Mouse (Mus musculus): ENCODE data around the gene Nr1d1. TPM values are rescaled to one million over a fixed set of nuclear protein-coding genes. Genes with fewer than 3 reads are reported as not detected.

Nr1d1 gene
- total and polyA plus RNA-seq, 2 experiments from 2014 or later = 10.7 to 21.0 TPM

DNA sequence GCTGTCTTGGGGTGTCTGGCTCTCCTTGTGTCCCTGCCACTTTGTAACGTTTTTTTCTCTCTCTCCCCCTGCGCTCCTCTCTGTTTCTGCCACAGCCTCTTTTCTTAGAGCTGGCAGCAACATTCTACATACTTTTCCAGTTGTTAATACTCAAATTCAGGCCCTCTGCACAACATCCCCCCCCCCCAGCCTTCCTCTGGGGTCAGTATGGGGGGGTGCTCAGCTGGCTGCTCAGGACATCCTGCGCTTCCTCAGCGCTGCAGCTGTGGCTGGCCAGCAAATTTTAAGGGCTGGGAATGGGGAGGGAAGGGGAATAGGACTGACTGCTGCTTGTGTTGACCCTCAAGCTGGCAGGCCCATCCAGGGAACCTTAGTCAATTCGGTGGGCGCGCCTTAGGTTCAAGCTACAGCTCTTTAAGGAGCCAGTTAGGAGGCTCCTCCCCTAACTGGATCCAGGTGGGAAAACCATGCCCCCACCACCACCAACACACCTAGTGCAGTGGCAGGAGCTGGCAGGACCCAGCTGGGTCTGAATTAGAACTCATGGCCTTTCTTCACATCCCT is 30.6 kb downstream of the Nr1d1 start:
- Histone ChIP-seq H3K27me3 (ENCODE audit: control insufficient read depth, insufficient read depth, low read length) (no peaks in the 10 kb centered on the region), H3K36me3 (replicated peaks; ENCODE audit: control insufficient read depth, insufficient read depth, low read length) (no peaks in the 10 kb centered on the region), H3K27ac (ENCODE audit: low read depth) (peak overlapping the region; percentile 99), H3K9ac (replicated peaks; ENCODE audit: low read depth, low read length) (peak overlapping the region; percentile 99), H3K4me1 (ENCODE audit: control insufficient read depth, insufficient read depth) (peaks cover 72% of the 10 kb centered on the region), H3K4me3 (ENCODE audit: low read depth, low read length) (peak overlapping the region; percentile 96), H3K9me3 (replicated peaks; ENCODE audit: control insufficient read depth, low read length) (no peaks in the 10 kb centered on the region), H3K4me2 (ENCODE audit: low read depth, low read length) (peak overlapping the region; percentile 80)
- no peak for DNase-seq (ENCODE audit: low spot score)
- no peak for ATAC-seq (ENCODE audit: insufficient read depth, low read depth)
- no peak for TF ChIP-seq CTCF (IDR thresholded peaks at IDR 0.05; ENCODE audit: low read depth)
- no peak for TF ChIP-seq EP300 (IDR thresholded peaks at IDR 0.05; ENCODE audit: low read depth)
- WGBS = 27% methylated on average over 7 of the region's 7 CpGs

DNA sequence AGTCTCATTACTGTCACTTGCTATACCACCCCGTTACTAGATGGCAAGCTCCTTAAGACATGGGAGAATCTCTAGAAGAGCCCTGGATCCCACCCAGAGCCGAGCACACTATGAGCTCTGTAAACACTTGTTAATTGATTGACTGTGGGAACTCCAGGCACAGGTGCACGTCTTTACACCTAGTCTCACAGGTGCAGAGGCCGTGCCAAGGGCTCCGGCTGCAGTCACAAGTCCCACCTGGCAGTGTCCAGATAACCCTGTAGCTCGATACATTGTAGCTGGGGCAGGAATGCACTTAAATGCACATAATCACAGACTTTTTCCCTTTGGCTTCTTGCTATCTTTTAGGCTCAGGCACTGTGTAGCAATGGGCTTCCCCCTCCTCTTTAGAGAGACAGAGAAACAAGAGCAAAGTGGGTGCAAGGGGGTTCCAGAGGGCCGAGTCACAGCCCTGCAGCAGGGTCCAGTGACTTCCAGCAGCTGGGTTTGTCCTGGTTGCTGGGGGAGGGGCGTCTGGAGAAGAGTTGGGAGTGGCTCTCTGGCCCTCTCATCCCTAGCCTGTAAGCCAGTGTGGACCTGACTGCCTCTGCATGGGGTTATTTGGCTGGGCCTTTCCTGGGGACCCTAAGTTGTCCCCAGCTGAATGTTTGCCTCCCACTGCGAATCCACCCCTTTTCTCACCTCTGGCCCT is 31.3 kb downstream of the Nr1d1 start:
- Histone ChIP-seq H3K27ac (ENCODE audit: low read depth) (peak overlapping the region; percentile 99), H3K27me3 (ENCODE audit: control insufficient read depth, insufficient read depth, low read length) (no peaks in the 10 kb centered on the region), H3K9ac (replicated peaks; ENCODE audit: low read depth, low read length) (peak overlapping the region; percentile 99), H3K36me3 (replicated peaks; ENCODE audit: control insufficient read depth, insufficient read depth, low read length) (no peaks in the 10 kb centered on the region), H3K4me2 (ENCODE audit: low read depth, low read length) (peak overlapping the region; percentile 80), H3K9me3 (replicated peaks; ENCODE audit: control insufficient read depth, low read length) (no peaks in the 10 kb centered on the region), H3K4me1 (ENCODE audit: control insufficient read depth, insufficient read depth) (peaks cover 64% of the 10 kb centered on the region), H3K4me3 (ENCODE audit: low read depth, low read length) (peak overlapping the region; percentile 96)
- TF ChIP-seq CTCF (IDR thresholded peaks at IDR 0.05; ENCODE audit: low read depth) (no peak), EP300 (IDR thresholded peaks at IDR 0.05; ENCODE audit: low read depth) (no peak)
- peak; percentile 15 for ATAC-seq (ENCODE audit: insufficient read depth, low read depth)
- DNase-seq (ENCODE audit: low spot score) = peak; percentile 66
- 9% methylated on average over 9 of the region's 9 CpGs for WGBS

- WGBS = 1% methylated on average over 20 of the region's 21 CpGs
- no peak for DNase-seq (ENCODE audit: low spot score)
These were observed 32.5 kb downstream of the Nr1d1 start for GRCm38 (mm10) chr11:98742397-98743291.

DNA sequence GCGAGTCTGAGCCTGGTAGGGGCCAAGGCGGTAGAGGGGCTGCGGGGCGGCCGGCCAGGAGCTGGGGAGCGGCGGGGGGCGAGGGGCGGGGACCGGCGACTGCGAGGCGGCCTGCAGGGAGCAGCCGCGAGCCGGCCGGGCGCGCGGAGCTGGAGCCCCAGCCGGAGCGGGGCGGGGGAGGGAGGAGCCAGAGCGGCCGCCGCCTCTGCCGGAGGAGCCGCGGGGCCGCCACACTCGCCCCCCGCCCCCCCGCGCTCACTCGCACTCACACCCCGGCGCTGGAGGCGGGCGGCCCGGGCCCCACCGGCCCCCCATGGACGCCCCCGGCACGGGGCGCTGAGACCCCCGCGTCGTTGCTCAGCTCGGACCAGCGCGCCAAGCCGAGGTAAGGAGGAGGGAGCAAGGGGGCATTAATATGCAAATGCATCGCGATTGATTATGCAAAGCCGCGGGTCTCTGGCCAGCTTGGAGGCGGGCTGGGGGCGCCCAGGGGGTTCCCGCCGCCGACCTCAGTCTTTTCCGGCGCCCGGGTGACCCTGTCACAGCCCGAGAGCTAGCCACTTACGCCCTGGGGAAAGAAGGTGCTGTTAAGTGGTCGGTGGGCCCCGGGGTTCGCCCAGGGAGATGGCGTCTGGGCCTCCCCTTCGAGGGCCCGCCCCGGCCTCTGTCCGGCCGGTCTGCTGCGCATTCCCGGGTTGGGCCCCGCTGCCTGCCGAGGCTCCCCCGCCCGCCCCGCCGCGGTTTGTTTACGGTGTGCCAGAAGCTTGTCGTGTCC is 33.3 kb downstream of the Nr1d1 start:
- H3K27ac ChIP-seq (ENCODE audit: low read depth) = peak overlapping the region; percentile 99
- H3K4me1 ChIP-seq (ENCODE audit: control insufficient read depth, insufficient read depth) = peaks cover 46% of the 10 kb centered on the region
- H3K9me3 ChIP-seq (replicated peaks; ENCODE audit: control insufficient read depth, low read length) = no peaks in the 10 kb centered on the region
- peak overlapping the region; percentile 99 for H3K9ac ChIP-seq (replicated peaks; ENCODE audit: low read depth, low read length)
- TF ChIP-seq EP300 (IDR thresholded peaks at IDR 0.05; ENCODE audit: low read depth) = no peak
- TF ChIP-seq CTCF (IDR thresholded peaks at IDR 0.05; ENCODE audit: low read depth) = no peak; the same call in 1 of the 2 replicates
- under 1% methylated on average over 51 of the region's 86 CpGs for WGBS
- no peaks in the 10 kb centered on the region for H3K36me3 ChIP-seq (replicated peaks; ENCODE audit: control insufficient read depth, insufficient read depth, low read length)
- peak overlapping the region; percentile 80 for H3K4me2 ChIP-seq (ENCODE audit: low read depth, low read length)
- H3K4me3 ChIP-seq (ENCODE audit: low read depth, low read length) = peak overlapping the region; percentile 96
- no peaks in the 10 kb centered on the region for H3K27me3 ChIP-seq (ENCODE audit: control insufficient read depth, insufficient read depth, low read length)
- peak; percentile 85 for DNase-seq (ENCODE audit: low spot score)
- peak; percentile 73 for ATAC-seq (ENCODE audit: insufficient read depth, low read depth)

More at GRCm38 (mm10) chr11:98742397-98743291, 32.5 kb downstream of the Nr1d1 start:
- H3K27ac ChIP-seq (ENCODE audit: low read depth) = peak overlapping the region; percentile 99
- no peaks in the 10 kb centered on the region for H3K9me3 ChIP-seq (replicated peaks; ENCODE audit: control insufficient read depth, low read length)
- peak; percentile 2; the same call in 1 of the 2 replicates for ATAC-seq (ENCODE audit: insufficient read depth, low read depth)
- H3K36me3 ChIP-seq (replicated peaks; ENCODE audit: control insufficient read depth, insufficient read depth, low read length) = no peaks in the 10 kb centered on the region
- peak overlapping the region; percentile 99 for H3K9ac ChIP-seq (replicated peaks; ENCODE audit: low read depth, low read length)
- H3K4me3 ChIP-seq (ENCODE audit: low read depth, low read length) = peak overlapping the region; percentile 96
- no peaks in the 10 kb centered on the region for H3K27me3 ChIP-seq (ENCODE audit: control insufficient read depth, insufficient read depth, low read length)
- H3K4me1 ChIP-seq (ENCODE audit: control insufficient read depth, insufficient read depth) = peaks cover 53% of the 10 kb centered on the region
- no peak for TF ChIP-seq EP300 (IDR thresholded peaks at IDR 0.05; ENCODE audit: low read depth)
- TF ChIP-seq CTCF (IDR thresholded peaks at IDR 0.05; ENCODE audit: low read depth) = no peak
- peak overlapping the region; percentile 80 for H3K4me2 ChIP-seq (ENCODE audit: low read depth, low read length)

All from heart, postnatal 0 days (tissue).